Mouse (Mus musculus) lung, embryonic 14.5 days (tissue): ENCODE measurements around the gene Hdac11. TPM values are rescaled to one million over a fixed set of nuclear protein-coding genes. Genes with fewer than 3 reads are reported as not detected.
A peak's percentile ranks its signal among the peaks of the same experiment; 100 is the strongest.

Experiments used
- ATAC-seq: fragments of 200-750 bp; cut with Nextera tagmentation; 2 replicates; pipeline ENCODE4 v1.8.0; 2017; ENCODE audit warnings: mild to moderate bottlenecking, moderate TSS enrichment, moderate library complexity; ENCODE audit not compliant: insufficient read depth
- DNase-seq: peaks from one replicate; pipeline ENCODE4 v3.0.0-alpha.2; 2015
- H3K27ac ChIP-seq: fragments of 300-500 bp; sonication (generic); 2 replicates; pipeline ENCODE4 v1.5.1; 2014; ENCODE audit warnings: low read depth, mild to moderate bottlenecking, moderate library complexity
- H3K27me3 ChIP-seq: fragments of 300-500 bp; sonication (generic); 2 replicates; pipeline ENCODE4 v1.6.1; 2014; ENCODE audit warnings: low read length, control low read depth; ENCODE audit not compliant: insufficient read depth
- H3K36me3 ChIP-seq: fragments of 300-500 bp; sonication (generic); 2 replicates; pipeline ENCODE4 v1.6.1; 2014; ENCODE audit warnings: control low read depth; ENCODE audit not compliant: insufficient read depth
- H3K4me1 ChIP-seq: fragments of 300-500 bp; sonication (generic); 2 replicates; pipeline ENCODE4 v1.6.1; 2014; ENCODE audit warnings: antibody characterized with exemption, control low read depth; ENCODE audit not compliant: insufficient read depth
- H3K4me2 ChIP-seq: fragments of 300-500 bp; sonication (generic); 2 replicates; pipeline ENCODE4 v1.6.1; 2014; ENCODE audit warnings: mild to moderate bottlenecking
- H3K4me3 ChIP-seq: fragments of 300-500 bp; sonication (generic); 2 replicates; pipeline ENCODE4 v1.5.1; 2014; ENCODE audit warnings: low read depth, low read length
- H3K9ac ChIP-seq: fragments of 300-500 bp; sonication (generic); 2 replicates; pipeline ENCODE4 v1.6.1; 2014
- H3K9me3 ChIP-seq: fragments of 300-500 bp; sonication (generic); 2 replicates; pipeline ENCODE4 v1.6.1; 2016; ENCODE audit warnings: low read depth, low read length, control low read depth
- CTCF ChIP-seq: IDR thresholded peaks from 2 replicates; pipeline ENCODE4 v1.5.1; 2016; ENCODE audit warnings: antibody characterized with exemption, low read depth
- WGBS: fragments of 180-500 bp; shearing (Covaris S2); extraction: QIAGEN DNeasy Blood & Tissue Kit; methylation state at CpG from one replicate; pipeline ENCODE4 v1.1.7; 2014; 5-methylcytosine and 5-hydroxymethylcytosine counted together
- polyA plus RNA-seq: library from polyadenylated mRNA; unstranded; fragments of >200 nt; fragmentation: Nextera tagmentation; extraction: Ambion mirVana; gene quantifications from 2 replicates; pipeline ENCODE4 v1.2.1, GENCODE M21; 2014

Gene Hdac11
- polyA plus RNA-seq, 1 experiment from 2014 or later: 8.1 TPM

DNA sequence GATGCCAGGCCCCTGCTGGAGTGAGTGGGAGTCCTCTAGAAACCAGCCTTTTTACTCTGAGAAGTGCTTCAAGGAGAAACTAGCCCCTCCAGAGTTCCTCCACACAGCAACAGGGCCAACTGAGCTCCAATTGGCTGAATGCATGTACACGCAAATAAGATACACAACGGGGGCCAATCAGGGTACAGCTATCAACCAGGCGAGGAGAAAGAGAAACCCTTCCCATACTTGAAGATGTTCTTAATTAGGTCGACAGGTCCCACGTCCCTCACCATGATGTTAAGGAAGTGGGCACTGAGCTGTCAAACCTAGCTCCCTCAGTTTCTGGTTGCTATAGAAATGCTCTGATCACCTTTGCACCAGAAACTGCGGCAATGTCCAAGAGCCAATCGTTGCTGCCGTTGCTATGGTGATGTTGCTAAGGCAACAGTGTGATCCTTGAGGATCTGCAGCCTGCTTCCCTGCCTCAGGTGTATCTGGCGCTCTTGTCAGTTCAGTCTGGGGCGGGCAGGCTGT is 2.9 kb upstream of the Hdac11 start:
- Histone ChIP-seq H3K4me2 (peak overlapping the region; percentile 42), H3K27ac (peak overlapping the region; percentile 55; the same call in 1 of the 2 replicates), H3K9me3 (no peaks in the 10 kb centered on the region), H3K27me3 (no peaks in the 10 kb centered on the region), H3K4me3 (no peak overlapping the region), H3K9ac (no peak overlapping the region), H3K36me3 (no peaks in the 10 kb centered on the region), H3K4me1 (0 out of 2 replicates have a peak, but pooled peaks cover 8% of the 10 kb centered on the region)
- ATAC-seq (peak; percentile 57), DNase-seq (peak; percentile 73)
- no peak for TF ChIP-seq CTCF
- 1% methylated on average over 10 of the region's 10 CpGs for WGBS

GRCm38 (mm10) chr6:91154685-91155084 is 1.8 kb upstream of the Hdac11 start:
- 38% methylated on average over 4 of the region's 4 CpGs for WGBS
- Histone ChIP-seq H3K4me1 (0 out of 2 replicates have a peak, but pooled peaks cover 8% of the 10 kb centered on the region), H3K27ac (no peak overlapping the region), H3K4me2 (no peak overlapping the region), H3K9ac (no peak overlapping the region), H3K9me3 (no peaks in the 10 kb centered on the region), H3K27me3 (no peaks in the 10 kb centered on the region), H3K4me3 (no peak overlapping the region), H3K36me3 (0 out of 2 replicates have a peak, but pooled peaks cover 4% of the 10 kb centered on the region)
- TF ChIP-seq CTCF: no peak
- DNase-seq (no peak), ATAC-seq (no peak)

- WGBS: 46% methylated on average over 3 of the region's 3 CpGs
- Histone ChIP-seq H3K4me2 (no peak overlapping the region), H3K4me1 (0 out of 2 replicates have a peak, but pooled peaks cover 8% of the 10 kb centered on the region), H3K36me3 (0 out of 2 replicates have a peak, but pooled peaks cover 4% of the 10 kb centered on the region), H3K9ac (no peak overlapping the region), H3K4me3 (no peak overlapping the region), H3K9me3 (no peaks in the 10 kb centered on the region), H3K27me3 (no peaks in the 10 kb centered on the region), H3K27ac (no peak overlapping the region)
- no peak for TF ChIP-seq CTCF
- DNase-seq: peak; percentile 25
- no peak for ATAC-seq
These were observed 1.2 kb upstream of the Hdac11 start for GRCm38 (mm10) chr6:91155286-91155685.

- 0 out of 2 replicates have a peak, but pooled peaks cover 8% of the 10 kb centered on the region for H3K4me1 ChIP-seq
- 19% methylated on average over 4 of the region's 4 CpGs for WGBS
These were observed 403 bp upstream of the Hdac11 start for GRCm38 (mm10) chr6:91156062-91156461.

DNA sequence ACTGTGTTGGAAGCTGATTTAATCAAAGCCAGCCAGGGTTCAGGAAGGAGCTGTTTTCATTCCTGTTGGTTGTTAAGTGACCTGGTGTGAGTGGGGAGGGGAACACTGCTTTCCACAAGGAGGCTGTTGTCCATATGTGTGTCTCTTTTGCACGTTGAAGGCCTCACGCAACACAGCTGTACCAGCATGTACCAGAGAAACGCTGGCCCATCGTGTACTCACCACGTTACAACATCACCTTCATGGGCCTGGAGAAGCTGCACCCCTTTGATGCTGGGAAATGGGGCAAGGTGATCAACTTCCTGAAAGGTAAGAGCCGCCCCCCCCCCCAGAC is 739 bp downstream of the Hdac11 start:
- ATAC-seq: no peak
- H3K27me3 ChIP-seq: no peaks in the 10 kb centered on the region
- H3K9me3 ChIP-seq: no peaks in the 10 kb centered on the region
- 32% methylated on average over 6 of the region's 6 CpGs for WGBS
- no peak for TF ChIP-seq CTCF
- DNase-seq: no peak
- H3K4me3 ChIP-seq: peak overlapping the region; percentile 50
- peak overlapping the region; percentile 61 for H3K9ac ChIP-seq
- 0 out of 2 replicates have a peak, but pooled peaks cover 8% of the 10 kb centered on the region for H3K4me1 ChIP-seq
- peak overlapping the region; percentile 67 for H3K4me2 ChIP-seq
- 0 out of 2 replicates have a peak, but pooled peaks cover 4% of the 10 kb centered on the region for H3K36me3 ChIP-seq
- 0 out of 2 replicates have a peak overlapping the region, but pooled peaks have one; percentile 51 for H3K27ac ChIP-seq

More at GRCm38 (mm10) chr6:91156062-91156461, 403 bp upstream of the Hdac11 start:
- 0 out of 2 replicates have a peak, but pooled peaks cover 4% of the 10 kb centered on the region for H3K36me3 ChIP-seq
- no peaks in the 10 kb centered on the region for H3K27me3 ChIP-seq
- H3K27ac ChIP-seq: no peak overlapping the region
- peak overlapping the region; percentile 67 for H3K4me2 ChIP-seq
- H3K9ac ChIP-seq: no peak overlapping the region
- no peak for TF ChIP-seq CTCF
- ATAC-seq: peak; percentile 0; the same call in 1 of the 2 replicates
- peak overlapping the region; percentile 50; the same call in 1 of the 2 replicates for H3K4me3 ChIP-seq
- no peak for DNase-seq
- H3K9me3 ChIP-seq: no peaks in the 10 kb centered on the region

DNA sequence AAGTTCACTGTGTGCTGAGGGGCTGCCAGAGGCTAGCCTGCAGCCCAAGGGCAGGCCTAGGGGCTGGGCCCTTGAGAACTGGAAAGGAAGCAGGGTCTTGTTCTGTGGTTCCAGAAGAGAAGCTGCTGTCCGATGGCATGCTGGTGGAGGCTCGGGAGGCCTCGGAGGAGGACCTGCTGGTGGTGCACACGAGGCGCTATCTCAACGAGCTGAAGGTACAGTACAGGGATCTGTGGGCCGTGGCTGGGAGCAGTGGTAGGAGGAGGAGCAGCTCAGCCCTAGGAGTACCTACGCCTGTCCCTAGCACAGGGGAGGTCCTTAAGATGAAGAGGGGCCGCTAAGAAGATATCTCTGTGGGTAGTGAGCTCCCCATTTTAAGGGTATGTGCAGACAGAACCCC is 2.6 kb downstream of the Hdac11 start:
- H3K27me3 ChIP-seq: no peaks in the 10 kb centered on the region
- peak overlapping the region; percentile 8; the same call in 1 of the 2 replicates for H3K4me2 ChIP-seq
- DNase-seq (no peak), ATAC-seq (no peak)
- no peak overlapping the region for H3K9ac ChIP-seq
- no peak overlapping the region for H3K4me3 ChIP-seq
- 0 out of 2 replicates have a peak, but pooled peaks cover 4% of the 10 kb centered on the region for H3K36me3 ChIP-seq
- 0 out of 2 replicates have a peak, but pooled peaks cover 3% of the 10 kb centered on the region for H3K4me1 ChIP-seq
- 74% methylated on average over 9 of the region's 9 CpGs for WGBS
- TF ChIP-seq CTCF: no peak
- H3K27ac ChIP-seq: no peak overlapping the region
- H3K9me3 ChIP-seq: no peaks in the 10 kb centered on the region

DNA sequence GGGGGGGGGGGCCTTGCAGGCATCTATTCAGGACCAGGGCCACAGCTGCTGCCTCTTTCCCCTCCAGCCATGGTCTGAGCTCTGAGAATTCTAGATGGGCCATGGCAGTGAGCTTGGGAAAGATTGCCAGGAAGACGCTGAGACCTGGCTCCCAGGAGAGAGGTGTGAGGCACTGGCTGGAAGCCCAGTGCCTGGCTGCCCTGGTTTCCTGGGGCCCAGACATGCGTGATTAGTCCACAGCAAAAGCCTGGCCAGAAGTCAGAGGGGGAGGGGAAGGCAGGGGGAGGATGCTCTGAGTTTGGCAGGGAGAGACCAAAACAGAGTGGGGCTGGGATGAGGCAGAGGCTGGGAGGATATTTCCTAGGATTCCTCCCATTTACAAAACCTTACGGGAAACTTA is 3.9 kb downstream of the Hdac11 start:
- H3K27ac ChIP-seq: peak overlapping the region; percentile 36; the same call in 1 of the 2 replicates
- 0 out of 2 replicates have a peak, but pooled peaks cover 3% of the 10 kb centered on the region for H3K4me1 ChIP-seq
- DNase-seq: peak; percentile 65
- H3K36me3 ChIP-seq: 0 out of 2 replicates have a peak, but pooled peaks cover 4% of the 10 kb centered on the region
- H3K4me2 ChIP-seq: no peak overlapping the region
- ATAC-seq: no peak
- H3K27me3 ChIP-seq: no peaks in the 10 kb centered on the region
- H3K9ac ChIP-seq: no peak overlapping the region
- TF ChIP-seq CTCF: no peak
- no peak overlapping the region for H3K4me3 ChIP-seq
- H3K9me3 ChIP-seq: no peaks in the 10 kb centered on the region
- WGBS: 30% methylated on average over 3 of the region's 3 CpGs
